Mouse (Mus musculus) spleen, embryonic (tissue): ENCODE data around the gene Acsm4.

ENCODE experiments used
- CTCF ChIA-PET: fragments of 350-600 bp; sonication (Branson Sonifier 250); formaldehyde crosslinking; loops from one replicate; lab custom pipeline; 2022; lab: Charles Lee

The Acsm4 gene

DNA sequence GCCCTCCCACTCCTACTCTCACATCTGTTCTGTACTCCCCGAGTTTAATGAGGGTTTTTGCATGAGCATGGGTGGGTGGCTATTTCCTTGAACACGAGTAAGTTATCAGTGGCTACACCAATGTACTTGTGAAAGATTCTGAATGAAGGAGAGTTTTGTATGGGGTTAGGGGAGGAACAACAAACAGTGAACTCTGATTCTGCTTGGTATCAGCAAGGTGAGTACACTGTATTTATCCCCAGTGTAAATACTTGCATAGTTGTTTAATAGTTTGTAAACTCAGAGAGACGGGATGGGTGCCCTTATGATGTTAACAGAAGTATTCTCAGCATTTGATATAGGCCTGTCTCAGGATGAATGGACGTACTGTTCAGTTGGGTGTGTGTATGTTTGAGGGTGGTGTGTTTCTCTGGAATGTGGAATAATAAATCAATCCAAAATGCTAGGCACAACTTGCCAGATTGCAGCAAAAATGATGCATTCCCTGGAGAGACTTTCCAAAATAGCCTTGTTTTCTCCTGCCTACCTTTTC, 72.4 kb downstream of the Acsm4 start:
- CTCF ChIA-PET, result no interaction called here
